Mouse (Mus musculus): Measurements from ENCODE around the gene Hacd3. TPM values are rescaled to one million over a fixed set of nuclear protein-coding genes. Genes with fewer than 3 reads are reported as not detected.
"Not testable (repeated sequence)": the region's sequence is repeated elsewhere in the genome, so short reads cannot be mapped to it uniquely, and the experiment has no call there.

The Hacd3 gene
- polyA plus RNA-seq, 1 experiment from 2014 or later: 66.5 TPM

- DNase-seq (ENCODE audit: low spot score): peak; percentile 96
- under 1% methylated on average over 77 of the region's 85 CpGs for WGBS
- peaks cover 8% of the 10 kb centered on the region for H3K4me1 ChIP-seq (replicated peaks; ENCODE audit: control insufficient read depth, insufficient read depth, low read length)
- ATAC-seq (replicated peaks; ENCODE audit: low FRiP score, low TSS enrichment, low read depth): peak; percentile 91
- H3K4me3 ChIP-seq (ENCODE audit: low read depth, low read length): peak within 1 kb of the TSS; percentile 99
- no peaks in the 10 kb centered on the region for H3K27me3 ChIP-seq (replicated peaks; ENCODE audit: control insufficient read depth, insufficient read depth, low read length)
- H3K4me2 ChIP-seq (ENCODE audit: low read length): peak within 1 kb of the TSS; percentile 94
- peak within 1 kb of the TSS; percentile 91 for H3K27ac ChIP-seq (ENCODE audit: low read depth)
- peak within 1 kb of the TSS; percentile 96 for H3K9ac ChIP-seq (ENCODE audit: low read length)
- H3K36me3 ChIP-seq (ENCODE audit: control insufficient read depth, insufficient read depth, low read length): peaks cover 11% of the 10 kb centered on the region
- no peaks in the 10 kb centered on the region for H3K9me3 ChIP-seq (ENCODE audit: control insufficient read depth, low read length)
Measured at GRCm38 (mm10) chr9:65032269-65033108, 11.0 kb upstream of the Hacd3 start, which contains the start of gene Dpp8. Gene Dpp8, plus strand, starts transcription at chr9:65032414.

DNA sequence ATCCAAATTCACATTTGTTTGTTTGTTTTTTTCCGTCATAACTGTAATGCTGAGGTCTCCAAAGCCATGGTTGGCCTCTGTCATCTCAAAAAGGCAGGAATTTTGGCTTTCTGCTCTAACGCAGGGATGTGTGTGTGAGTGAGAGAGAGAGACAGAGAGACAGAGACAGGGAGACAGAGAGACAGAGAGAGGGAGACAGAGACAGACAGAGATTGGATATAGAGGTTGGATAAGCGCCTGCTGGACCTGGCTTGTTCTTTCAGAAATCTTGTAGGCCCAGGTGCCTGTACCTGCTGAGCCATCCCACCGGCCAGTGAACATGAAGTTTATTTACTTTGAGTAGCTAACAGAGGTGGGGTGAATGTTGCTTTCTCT is 10.4 kb upstream of the Hacd3 start:
- peaks cover 8% of the 10 kb centered on the region for H3K4me1 ChIP-seq (replicated peaks; ENCODE audit: control insufficient read depth, insufficient read depth, low read length)
- H3K27me3 ChIP-seq (replicated peaks; ENCODE audit: control insufficient read depth, insufficient read depth, low read length): no peaks in the 10 kb centered on the region
- no peak; the same call in none of the 2 replicates for ATAC-seq (replicated peaks; ENCODE audit: low FRiP score, low TSS enrichment, low read depth)
- DNase-seq (ENCODE audit: low spot score): no peak
- peaks cover 5% of the 10 kb centered on the region for H3K36me3 ChIP-seq (ENCODE audit: control insufficient read depth, insufficient read depth, low read length)
- peak overlapping the region; percentile 99 for H3K4me3 ChIP-seq (ENCODE audit: low read depth, low read length)
- no peak overlapping the region for H3K27ac ChIP-seq (ENCODE audit: low read depth)
- H3K9me3 ChIP-seq (ENCODE audit: control insufficient read depth, low read length): no peaks in the 10 kb centered on the region
- WGBS: 34% methylated on average over 4 of the region's 4 CpGs
- H3K4me2 ChIP-seq (ENCODE audit: low read length): peak overlapping the region; percentile 27; the same call in 1 of the 2 replicates
- peak overlapping the region; percentile 96; the same call in 1 of the 2 replicates for H3K9ac ChIP-seq (ENCODE audit: low read length)

- 69% methylated on average over 5 of the region's 5 CpGs for WGBS
- DNase-seq (ENCODE audit: low spot score); ATAC-seq (replicated peaks; ENCODE audit: low FRiP score, low TSS enrichment, low read depth): not testable (repeated sequence)
Measured at GRCm38 (mm10) chr9:65031355-65031754, 9.9 kb upstream of the Hacd3 start.

DNA sequence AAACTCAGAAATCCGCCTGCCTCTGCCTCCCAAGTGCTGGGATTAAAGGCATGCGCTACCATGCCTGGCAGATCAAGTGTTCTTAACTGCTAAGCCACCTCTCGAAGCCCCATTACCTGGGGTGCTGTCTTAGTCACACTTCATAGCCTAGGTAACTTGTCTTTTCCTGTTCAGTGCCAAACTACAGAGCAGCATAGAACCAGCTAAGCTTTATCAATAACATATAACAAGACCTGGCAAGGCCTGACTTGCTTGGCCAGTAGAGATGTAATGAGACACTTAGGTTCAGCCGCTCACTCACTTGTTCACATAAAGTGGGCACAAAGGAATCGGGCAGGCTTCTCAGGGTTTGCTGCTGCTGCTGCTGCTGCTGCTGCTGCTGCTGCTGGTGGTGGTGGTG is 6.8 kb upstream of the Hacd3 start:
- Histone ChIP-seq H3K9ac (ENCODE audit: low read length) (no peak overlapping the region), H3K27me3 (replicated peaks; ENCODE audit: control insufficient read depth, insufficient read depth, low read length) (no peaks in the 10 kb centered on the region), H3K27ac (ENCODE audit: low read depth) (no peak overlapping the region), H3K4me2 (ENCODE audit: low read length) (no peak overlapping the region), H3K4me1 (replicated peaks; ENCODE audit: control insufficient read depth, insufficient read depth, low read length) (peaks cover 4% of the 10 kb centered on the region), H3K36me3 (ENCODE audit: control insufficient read depth, insufficient read depth, low read length) (no peaks in the 10 kb centered on the region), H3K9me3 (ENCODE audit: control insufficient read depth, low read length) (no peaks in the 10 kb centered on the region), H3K4me3 (ENCODE audit: low read depth, low read length) (no peak overlapping the region)
- 91% methylated on average over 5 of the region's 5 CpGs for WGBS
- DNase-seq (ENCODE audit: low spot score) (no peak), ATAC-seq (replicated peaks; ENCODE audit: low FRiP score, low TSS enrichment, low read depth) (no peak)

More at GRCm38 (mm10) chr9:65031355-65031754, 9.9 kb upstream of the Hacd3 start:
- H3K4me2 ChIP-seq (ENCODE audit: low read length); H3K4me1 ChIP-seq (replicated peaks; ENCODE audit: control insufficient read depth, insufficient read depth, low read length); H3K27me3 ChIP-seq (replicated peaks; ENCODE audit: control insufficient read depth, insufficient read depth, low read length); H3K27ac ChIP-seq (ENCODE audit: low read depth); H3K9ac ChIP-seq (ENCODE audit: low read length); H3K4me3 ChIP-seq (ENCODE audit: low read depth, low read length); H3K36me3 ChIP-seq (ENCODE audit: control insufficient read depth, insufficient read depth, low read length); H3K9me3 ChIP-seq (ENCODE audit: control insufficient read depth, low read length): not testable (repeated sequence)

- Histone ChIP-seq H3K27ac (ENCODE audit: low read depth) (no peak overlapping the region), H3K4me2 (ENCODE audit: low read length) (no peak overlapping the region), H3K4me3 (ENCODE audit: low read depth, low read length) (no peak overlapping the region), H3K9ac (ENCODE audit: low read length) (no peak overlapping the region), H3K9me3 (ENCODE audit: control insufficient read depth, low read length) (no peaks in the 10 kb centered on the region), H3K27me3 (replicated peaks; ENCODE audit: control insufficient read depth, insufficient read depth, low read length) (no peaks in the 10 kb centered on the region), H3K36me3 (ENCODE audit: control insufficient read depth, insufficient read depth, low read length) (no peaks in the 10 kb centered on the region), H3K4me1 (replicated peaks; ENCODE audit: control insufficient read depth, insufficient read depth, low read length) (peaks cover 5% of the 10 kb centered on the region)
- 86% methylated on average over 7 of the region's 7 CpGs for WGBS
- no peak for DNase-seq (ENCODE audit: low spot score)
- ATAC-seq (replicated peaks; ENCODE audit: low FRiP score, low TSS enrichment, low read depth): no peak
Measured at GRCm38 (mm10) chr9:65027241-65027640, 5.7 kb upstream of the Hacd3 start.

GRCm38 (mm10) chr9:65023447-65023846 is 2.0 kb upstream of the Hacd3 start:
- H3K4me3 ChIP-seq (ENCODE audit: low read depth, low read length): no peak overlapping the region
- no peaks in the 10 kb centered on the region for H3K27me3 ChIP-seq (replicated peaks; ENCODE audit: control insufficient read depth, insufficient read depth, low read length)
- H3K36me3 ChIP-seq (ENCODE audit: control insufficient read depth, insufficient read depth, low read length): no peaks in the 10 kb centered on the region
- H3K27ac ChIP-seq (ENCODE audit: low read depth): no peak overlapping the region
- H3K4me1 ChIP-seq (replicated peaks; ENCODE audit: control insufficient read depth, insufficient read depth, low read length): peaks cover 31% of the 10 kb centered on the region
- no peak overlapping the region for H3K4me2 ChIP-seq (ENCODE audit: low read length)
- WGBS: 85% methylated on average over 3 of the region's 3 CpGs
- no peak for DNase-seq (ENCODE audit: low spot score)
- no peaks in the 10 kb centered on the region for H3K9me3 ChIP-seq (ENCODE audit: control insufficient read depth, low read length)
- ATAC-seq (replicated peaks; ENCODE audit: low FRiP score, low TSS enrichment, low read depth): no peak
- no peak overlapping the region for H3K9ac ChIP-seq (ENCODE audit: low read length)

DNA sequence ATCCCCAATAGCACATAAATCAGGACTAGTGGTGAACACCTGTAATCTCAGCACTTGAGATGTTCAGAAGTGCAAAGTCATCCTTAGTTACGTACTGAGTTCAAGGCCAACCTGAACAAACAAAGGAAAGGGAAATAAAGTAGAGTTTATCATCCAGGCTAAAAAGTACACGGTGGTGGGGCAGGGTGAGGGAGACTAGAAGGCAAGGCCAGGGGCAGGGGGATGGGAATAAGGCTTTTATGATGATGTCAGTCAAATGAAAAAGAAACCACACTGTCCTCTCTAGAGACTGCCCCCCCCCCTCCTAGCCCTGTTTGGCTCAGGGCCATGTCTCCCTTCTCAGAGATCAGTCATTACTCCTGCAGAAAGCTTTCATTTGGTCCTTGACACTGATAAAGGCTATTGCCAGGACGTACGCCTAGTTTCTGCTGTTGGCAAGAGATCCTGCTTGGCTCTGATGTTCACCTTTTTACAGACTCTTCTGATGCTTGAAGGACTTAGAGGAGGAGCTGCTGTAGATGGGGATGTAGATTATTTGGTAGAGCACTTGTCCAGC is 1.2 kb upstream of the Hacd3 start:
- no peaks in the 10 kb centered on the region for H3K36me3 ChIP-seq (ENCODE audit: control insufficient read depth, insufficient read depth, low read length)
- no peak for DNase-seq (ENCODE audit: low spot score)
- no peak; the same call in 1 of the 2 replicates for ATAC-seq (replicated peaks; ENCODE audit: low FRiP score, low TSS enrichment, low read depth)
- no peak overlapping the region for H3K4me3 ChIP-seq (ENCODE audit: low read depth, low read length)
- H3K4me1 ChIP-seq (replicated peaks; ENCODE audit: control insufficient read depth, insufficient read depth, low read length): peaks cover 32% of the 10 kb centered on the region
- H3K9ac ChIP-seq (ENCODE audit: low read length): no peak overlapping the region; the same call in 1 of the 2 replicates
- 67% methylated on average over 4 of the region's 4 CpGs for WGBS
- H3K9me3 ChIP-seq (ENCODE audit: control insufficient read depth, low read length): no peaks in the 10 kb centered on the region
- no peak overlapping the region for H3K4me2 ChIP-seq (ENCODE audit: low read length)
- H3K27ac ChIP-seq (ENCODE audit: low read depth): no peak overlapping the region
- H3K27me3 ChIP-seq (replicated peaks; ENCODE audit: control insufficient read depth, insufficient read depth, low read length): no peaks in the 10 kb centered on the region

DNA sequence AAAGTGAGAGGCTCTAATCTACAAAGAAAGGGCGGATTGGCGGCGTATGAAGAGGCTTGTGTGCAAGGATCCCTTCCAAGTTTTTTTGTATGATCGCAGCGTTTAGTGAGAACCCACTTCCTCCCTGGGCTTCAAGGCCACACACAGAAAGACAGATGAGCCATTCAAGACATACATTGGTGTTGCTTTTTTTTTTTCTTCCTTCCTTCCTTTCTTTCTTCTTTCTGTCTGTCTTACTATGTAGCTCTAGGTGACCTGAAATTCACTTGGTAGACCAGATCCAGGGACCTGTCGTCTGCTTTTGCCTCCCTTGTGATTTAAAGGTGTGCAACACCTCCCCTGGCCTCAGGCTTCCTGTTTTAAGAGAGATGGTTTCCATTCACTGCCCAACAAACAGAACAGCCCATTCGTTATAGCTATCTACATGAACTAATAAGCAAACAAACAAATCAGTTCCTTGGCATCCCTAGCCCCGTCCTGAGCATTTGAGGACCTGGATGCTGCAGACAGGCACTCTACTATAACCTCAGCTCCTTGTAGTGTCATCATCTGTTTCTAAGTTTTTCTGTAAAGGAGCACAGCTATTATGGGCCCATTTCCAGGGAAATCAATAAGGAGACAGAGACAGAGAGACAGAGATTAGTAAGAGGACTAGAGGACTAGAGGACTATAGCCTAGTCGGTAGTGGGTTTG is 540 bp upstream of the Hacd3 start:
- no peaks in the 10 kb centered on the region for H3K9me3 ChIP-seq (ENCODE audit: control insufficient read depth, low read length)
- H3K4me2 ChIP-seq (ENCODE audit: low read length): peak overlapping the region; percentile 64
- no peaks in the 10 kb centered on the region for H3K36me3 ChIP-seq (ENCODE audit: control insufficient read depth, insufficient read depth, low read length)
- peaks cover 32% of the 10 kb centered on the region for H3K4me1 ChIP-seq (replicated peaks; ENCODE audit: control insufficient read depth, insufficient read depth, low read length)
- H3K27ac ChIP-seq (ENCODE audit: low read depth): peak overlapping the region; percentile 84
- WGBS: 20% methylated on average over 9 of the region's 9 CpGs
- H3K9ac ChIP-seq (ENCODE audit: low read length): peak overlapping the region; percentile 89
- no peaks in the 10 kb centered on the region for H3K27me3 ChIP-seq (replicated peaks; ENCODE audit: control insufficient read depth, insufficient read depth, low read length)
- ATAC-seq (replicated peaks; ENCODE audit: low FRiP score, low TSS enrichment, low read depth): peak; percentile 33; the same call in 1 of the 2 replicates
- no peak for DNase-seq (ENCODE audit: low spot score)
- H3K4me3 ChIP-seq (ENCODE audit: low read depth, low read length): peak overlapping the region; percentile 99
